Mouse (Mus musculus): ENCODE data around the gene Gclm.
A peak's percentile ranks its signal among the peaks of the same experiment; 100 is the strongest.
"Not testable (repeated sequence)": the region's sequence is repeated elsewhere in the genome, so short reads cannot be mapped to it uniquely, and the experiment has no call there.

Gclm gene

DNA sequence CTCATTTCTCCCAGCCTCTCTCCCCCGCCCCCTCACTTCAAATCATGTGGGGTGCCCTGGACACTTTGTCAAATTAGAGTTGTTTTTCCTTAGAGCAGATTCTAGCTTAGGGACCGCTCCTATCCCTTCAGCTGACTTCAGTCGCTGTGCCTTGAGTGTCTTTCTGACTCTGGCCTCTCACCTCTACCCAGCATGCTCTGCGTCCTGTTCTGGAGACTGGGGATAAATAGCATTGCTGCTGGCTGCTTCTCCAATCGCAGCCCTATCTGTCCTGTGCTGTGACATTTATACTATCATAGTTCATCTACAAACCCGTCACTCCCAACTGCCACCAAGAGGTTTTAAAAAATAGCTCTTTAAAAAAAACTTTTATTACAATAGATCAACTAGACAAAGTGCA is 2.5 kb upstream of the Gclm start:
- no peak for DNase-seq

- DNase-seq, result no peak
Measured at GRCm38 (mm10) chr3:122243416-122244167, 1.8 kb upstream of the Gclm start.

- DNase-seq, result no peak
Measured at GRCm38 (mm10) chr3:122244759-122245158, 598 bp upstream of the Gclm start.

- peak; percentile 56 for DNase-seq
Measured at GRCm38 (mm10) chr3:122245878-122246332, 548 bp downstream of the Gclm start.

- no peak for DNase-seq
Measured at GRCm38 (mm10) chr3:122246406-122246805, 1.0 kb downstream of the Gclm start.

GRCm38 (mm10) chr3:122246986-122247767 is 1.8 kb downstream of the Gclm start:
- no peak for DNase-seq

GRCm38 (mm10) chr3:122247768-122248100 is 2.4 kb downstream of the Gclm start:
- DNase-seq, result no peak

- DNase-seq, result no peak
Measured at GRCm38 (mm10) chr3:122252466-122253253, 7.3 kb downstream of the Gclm start.

DNA sequence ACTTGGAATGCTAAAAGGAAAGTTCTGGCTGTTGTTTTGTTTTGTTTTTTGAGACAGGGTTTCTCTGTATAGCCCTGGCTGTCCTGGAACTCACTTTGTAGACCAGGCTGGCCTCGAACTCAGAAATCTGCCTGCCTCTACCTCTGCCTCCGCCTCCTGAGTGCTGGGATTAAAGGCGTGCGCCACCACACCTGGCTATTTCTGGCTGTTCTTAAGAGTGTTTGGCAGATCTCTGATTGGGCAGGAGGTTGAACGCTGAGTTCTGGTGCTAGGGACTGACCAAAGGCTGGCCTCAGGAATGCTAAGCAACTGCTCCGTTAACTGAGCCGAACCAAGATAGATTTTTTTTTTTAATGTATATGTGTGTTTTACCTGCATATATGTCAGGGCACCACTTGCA is 8.7 kb downstream of the Gclm start:
- not testable (repeated sequence) for DNase-seq

DNA sequence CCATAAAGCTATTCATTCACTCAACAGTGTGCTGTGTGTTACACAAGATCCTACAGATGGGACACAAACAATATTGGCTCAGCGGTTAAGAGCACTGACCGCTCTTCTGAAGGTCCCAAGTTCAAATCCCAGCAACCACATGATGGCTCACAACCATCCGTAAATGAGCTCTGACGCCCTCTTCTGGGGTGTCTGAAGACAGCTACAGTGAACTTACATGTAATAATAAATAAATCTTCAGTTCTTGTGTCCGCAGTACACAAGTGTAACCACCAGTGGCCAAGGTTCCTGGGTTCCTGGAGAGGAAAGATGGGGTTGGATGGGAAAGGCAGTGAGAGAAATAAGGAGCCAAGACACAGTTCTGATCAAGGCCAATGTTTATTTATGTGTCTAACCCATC is 24.6 kb downstream of the Gclm start:
- DNase-seq, result no peak

GRCm38 (mm10) chr3:122272565-122272964 is 27.2 kb downstream of the Gclm start:
- not testable (repeated sequence) for DNase-seq

- DNase-seq, result no peak
Measured at GRCm38 (mm10) chr3:122273407-122274240, 28.3 kb downstream of the Gclm start.

DNA sequence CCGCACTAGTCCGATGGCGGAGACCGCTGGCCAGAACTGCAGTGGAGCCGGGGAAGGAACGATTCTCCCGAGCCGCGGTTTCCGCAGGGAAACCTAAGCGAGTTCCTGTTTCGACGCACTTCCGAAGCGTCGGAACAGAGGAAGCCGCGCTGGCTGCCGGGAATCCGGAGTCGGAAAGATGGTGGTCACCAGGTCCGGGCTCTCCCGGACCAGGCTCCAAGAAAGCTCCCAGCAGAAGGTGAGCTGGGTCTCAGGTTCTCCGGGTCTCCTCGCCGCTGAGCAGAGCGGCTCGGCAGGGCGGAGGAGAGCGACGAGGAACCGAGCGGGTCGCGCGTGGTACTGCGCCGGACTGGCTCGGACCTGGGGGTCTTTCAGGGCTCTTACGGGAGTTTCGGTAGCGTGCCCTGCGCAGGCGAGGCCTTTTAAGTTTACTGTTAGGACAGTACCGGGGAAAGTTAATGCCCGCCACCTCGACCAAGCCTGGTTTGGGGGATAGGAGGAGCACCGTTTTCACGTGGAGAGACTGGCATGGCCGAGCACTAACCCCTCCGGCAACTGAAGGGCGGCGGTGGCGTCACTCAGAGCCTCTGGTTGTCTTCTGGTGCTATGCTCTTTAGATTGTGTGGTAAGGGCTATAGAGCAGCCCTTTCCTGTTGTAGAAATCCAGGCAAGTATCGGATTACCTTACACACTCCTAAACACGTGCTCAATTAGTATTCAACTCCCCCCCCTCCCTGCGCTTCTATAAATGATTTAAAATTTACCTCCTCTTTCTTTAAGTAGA is 29.1 kb downstream of the Gclm start, which contains the start of gene Dnttip2:
Gene Dnttip2, plus strand, starts transcription at position 148 of the 784 bp plus-strand sequence.
- peak; percentile 95 for DNase-seq

GRCm38 (mm10) chr3:122275111-122275510 is 29.8 kb downstream of the Gclm start:
- no peak for DNase-seq

- no peak for DNase-seq
Measured at GRCm38 (mm10) chr3:122287195-122287594, 41.8 kb downstream of the Gclm start.

GRCm38 (mm10) chr3:122288613-122289195 is 43.3 kb downstream of the Gclm start:
- DNase-seq, result no peak

GRCm38 (mm10) chr3:122289344-122289743 is 44.0 kb downstream of the Gclm start:
- not testable (repeated sequence) for DNase-seq

GRCm38 (mm10) chr3:122290696-122291095 is 45.3 kb downstream of the Gclm start:
- peak; percentile 82 for DNase-seq

DNA sequence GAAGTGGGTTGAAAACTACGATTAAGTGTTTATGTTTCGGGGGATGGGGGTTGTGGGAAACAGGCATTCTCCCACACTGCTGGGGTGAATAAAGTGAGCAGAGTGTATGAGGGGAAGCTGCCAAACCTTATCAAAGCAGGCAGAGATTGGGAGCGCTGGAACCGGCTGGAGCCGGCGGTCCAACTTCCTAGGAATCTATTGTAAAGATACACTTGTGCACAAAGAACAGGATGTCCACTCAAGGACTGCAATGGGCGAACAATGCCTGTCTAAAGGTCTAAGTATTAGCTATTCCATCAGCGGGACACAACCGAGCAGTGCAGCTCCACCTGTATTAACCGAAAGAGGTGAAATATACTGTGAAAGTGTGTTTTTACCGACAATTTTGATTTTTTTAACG is 46.5 kb downstream of the Gclm start:
- peak; percentile 47 for DNase-seq

DNA sequence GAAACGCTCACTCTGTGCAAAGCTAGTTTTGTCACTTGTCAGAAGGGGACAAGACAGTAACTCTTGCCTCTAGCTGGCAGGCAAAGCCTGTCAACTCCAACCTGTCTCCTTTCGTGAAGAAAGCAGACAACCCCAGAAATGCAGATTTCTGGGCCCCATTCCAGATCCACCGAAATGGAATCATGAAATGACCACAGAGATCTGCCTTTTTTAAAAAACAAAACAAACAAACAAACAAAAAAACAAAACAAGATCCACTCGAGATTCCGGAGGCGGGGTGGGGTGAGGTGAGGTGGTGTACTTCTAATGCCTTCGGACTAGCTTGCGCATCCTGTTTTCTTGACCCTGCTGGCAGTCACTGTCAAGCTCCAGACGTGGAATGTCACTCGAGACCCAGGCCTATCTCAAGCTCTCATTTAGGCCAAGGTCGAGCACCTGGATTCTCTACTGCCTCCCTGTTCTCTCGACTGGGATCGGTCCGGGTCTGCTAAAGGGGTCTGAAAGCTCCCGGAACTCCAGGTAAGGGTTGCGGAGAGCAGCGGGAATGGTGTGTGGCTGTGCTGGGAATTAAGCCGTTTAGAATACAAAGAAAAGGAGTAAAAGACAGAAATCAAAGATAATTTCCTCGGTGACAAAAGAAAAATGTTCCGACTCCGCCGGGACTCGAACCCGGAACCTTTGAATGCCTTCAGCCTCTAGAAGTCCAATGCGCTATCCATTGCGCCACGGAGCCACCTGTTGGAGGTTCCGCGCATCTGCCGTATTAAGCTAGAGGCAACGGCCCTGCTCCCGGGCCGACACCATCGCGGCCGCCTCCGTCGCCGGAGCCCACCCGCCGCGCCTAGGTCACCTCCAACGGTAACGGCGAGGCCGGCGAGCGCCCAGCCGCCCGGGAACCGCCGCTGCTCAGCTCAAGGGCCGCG is 47.2 kb downstream of the Gclm start:
- DNase-seq, result peak; percentile 97

Measured in lung, postnatal 36 days (tissue).